Mouse (Mus musculus): Measurements from ENCODE around the gene Ctxn1. TPM values are rescaled to one million over a fixed set of nuclear protein-coding genes. Genes with fewer than 3 reads are reported as not detected.

Gene Ctxn1
- polyA plus RNA-seq, 1 experiment from 2014 or later, result 210 TPM

DNA sequence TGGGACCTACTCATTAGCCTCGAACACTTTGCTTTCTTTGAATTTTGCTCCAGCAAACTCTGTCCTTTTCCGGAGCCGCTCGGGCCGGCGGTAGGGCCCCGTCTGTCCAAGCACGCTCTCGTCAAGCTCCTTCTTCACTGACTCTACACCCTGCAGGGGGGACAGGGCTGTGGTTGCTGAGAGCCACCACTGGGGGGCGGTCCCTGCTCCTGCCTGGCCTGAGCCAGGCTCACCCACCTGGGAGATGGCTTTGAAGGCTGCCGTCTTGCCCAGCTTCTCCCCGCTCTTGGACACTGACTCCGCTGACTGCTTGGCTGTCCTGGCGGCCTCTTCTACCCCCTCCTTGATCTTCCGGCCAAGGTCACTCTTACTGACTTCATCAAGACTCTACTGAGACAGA is 8.6 kb upstream of the Ctxn1 start:
- no peak overlapping the region for H3K27ac ChIP-seq (replicated peaks; ENCODE audit: low read depth, low read length)
- H3K9ac ChIP-seq (replicated peaks; ENCODE audit: low read length), result no peak overlapping the region
- no peaks in the 10 kb centered on the region for H3K4me1 ChIP-seq (ENCODE audit: control insufficient read depth, insufficient read depth, low read length)
- peaks cover 92% of the 10 kb centered on the region for H3K36me3 ChIP-seq (ENCODE audit: control insufficient read depth, insufficient read depth, low read length)
- ATAC-seq (ENCODE audit: low FRiP score, low TSS enrichment), result 0 out of 2 replicates have a peak, but pooled peaks have one; percentile 50
- H3K27me3 ChIP-seq (ENCODE audit: control insufficient read depth, insufficient read depth, low read length), result no peaks in the 10 kb centered on the region
- WGBS, result 76% methylated on average over 15 of the region's 15 CpGs
- H3K4me2 ChIP-seq (ENCODE audit: low read length), result no peak overlapping the region
- H3K4me3 ChIP-seq (replicated peaks; ENCODE audit: low read depth, low read length), result no peak overlapping the region
- peak; percentile 36 for DNase-seq
- H3K9me3 ChIP-seq (ENCODE audit: control insufficient read depth, low read length), result no peaks in the 10 kb centered on the region

GRCm38 (mm10) chr8:4265160-4265914 is 6.3 kb upstream of the Ctxn1 start:
- H3K27ac ChIP-seq (replicated peaks; ENCODE audit: low read depth, low read length), result no peak overlapping the region
- H3K9me3 ChIP-seq (ENCODE audit: control insufficient read depth, low read length), result no peaks in the 10 kb centered on the region
- H3K4me3 ChIP-seq (replicated peaks; ENCODE audit: low read depth, low read length), result no peak overlapping the region
- ATAC-seq (ENCODE audit: low FRiP score, low TSS enrichment) (no peak), DNase-seq (no peak)
- no peaks in the 10 kb centered on the region for H3K4me1 ChIP-seq (ENCODE audit: control insufficient read depth, insufficient read depth, low read length)
- no peaks in the 10 kb centered on the region for H3K27me3 ChIP-seq (ENCODE audit: control insufficient read depth, insufficient read depth, low read length)
- H3K36me3 ChIP-seq (ENCODE audit: control insufficient read depth, insufficient read depth, low read length), result peaks cover 95% of the 10 kb centered on the region
- no peak overlapping the region for H3K4me2 ChIP-seq (ENCODE audit: low read length)
- no peak overlapping the region for H3K9ac ChIP-seq (replicated peaks; ENCODE audit: low read length)
- WGBS, result 94% methylated on average over 15 of the region's 15 CpGs

DNA sequence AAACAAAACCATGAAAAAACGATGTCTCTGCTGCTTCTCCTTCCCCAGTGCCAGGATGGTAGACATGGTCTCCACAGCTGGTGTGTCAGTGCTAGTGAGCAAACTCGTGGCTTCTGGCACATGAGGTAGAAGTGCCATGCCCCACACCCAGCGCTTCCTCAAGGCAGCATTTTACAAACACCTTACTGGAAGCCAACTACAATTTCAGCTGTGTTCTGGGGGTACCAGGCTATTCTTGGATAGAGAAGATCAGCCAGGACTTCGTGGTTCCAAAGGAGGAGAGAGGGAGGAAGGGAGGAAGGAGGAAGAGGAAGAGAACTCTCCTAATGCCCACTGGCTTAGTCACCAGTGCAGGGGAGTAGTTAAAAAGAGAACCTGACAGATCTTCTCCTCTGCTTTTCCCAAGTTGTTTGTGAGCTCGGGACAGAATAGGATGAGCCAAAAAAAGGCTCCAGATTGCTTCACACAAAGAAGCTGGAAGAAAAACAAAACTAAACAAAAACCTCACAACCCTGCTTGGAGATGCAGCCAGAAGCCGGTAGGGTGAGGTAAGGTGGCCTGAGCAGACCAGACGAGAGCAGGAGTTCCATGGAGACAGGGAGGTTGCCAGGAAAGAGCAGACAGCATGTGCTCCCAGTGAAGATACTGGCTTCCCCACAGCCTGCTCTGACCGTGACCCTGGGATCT is 4.2 kb upstream of the Ctxn1 start:
- H3K4me2 ChIP-seq (ENCODE audit: low read length), result no peak overlapping the region
- no peak overlapping the region for H3K27ac ChIP-seq (replicated peaks; ENCODE audit: low read depth, low read length)
- H3K9ac ChIP-seq (replicated peaks; ENCODE audit: low read length), result no peak overlapping the region
- no peaks in the 10 kb centered on the region for H3K9me3 ChIP-seq (ENCODE audit: control insufficient read depth, low read length)
- DNase-seq, result no peak
- H3K36me3 ChIP-seq (ENCODE audit: control insufficient read depth, insufficient read depth, low read length), result peaks cover 84% of the 10 kb centered on the region
- no peak for ATAC-seq (ENCODE audit: low FRiP score, low TSS enrichment)
- no peaks in the 10 kb centered on the region for H3K4me1 ChIP-seq (ENCODE audit: control insufficient read depth, insufficient read depth, low read length)
- no peak overlapping the region for H3K4me3 ChIP-seq (replicated peaks; ENCODE audit: low read depth, low read length)
- WGBS, result 91% methylated on average over 8 of the region's 8 CpGs
- H3K27me3 ChIP-seq (ENCODE audit: control insufficient read depth, insufficient read depth, low read length), result no peaks in the 10 kb centered on the region

DNA sequence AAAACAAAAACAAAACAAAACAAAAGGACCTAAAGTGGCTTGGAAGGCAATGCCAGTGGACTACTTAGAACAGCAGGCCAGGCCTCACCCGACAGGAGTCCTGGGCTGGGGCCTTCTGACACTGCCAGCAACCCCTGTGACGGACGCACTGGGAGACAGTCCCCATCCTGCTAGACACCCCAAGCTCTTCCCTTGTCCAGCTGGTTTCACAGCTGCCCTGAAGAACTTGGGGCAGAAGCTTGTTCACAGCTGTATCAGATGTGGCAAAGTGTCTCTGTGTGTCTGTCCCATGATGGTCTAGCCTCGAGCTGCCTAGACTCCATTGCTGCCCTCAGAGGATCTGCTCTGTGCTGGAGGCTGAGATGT is 714 bp upstream of the Ctxn1 start:
- Histone ChIP-seq H3K36me3 (ENCODE audit: control insufficient read depth, insufficient read depth, low read length) (peaks cover 81% of the 10 kb centered on the region), H3K27me3 (ENCODE audit: control insufficient read depth, insufficient read depth, low read length) (no peaks in the 10 kb centered on the region), H3K9me3 (ENCODE audit: control insufficient read depth, low read length) (no peaks in the 10 kb centered on the region), H3K4me2 (ENCODE audit: low read length) (peak overlapping the region; percentile 81), H3K9ac (replicated peaks; ENCODE audit: low read length) (0 out of 2 replicates have a peak overlapping the region, but pooled peaks have one; percentile 23), H3K4me3 (replicated peaks; ENCODE audit: low read depth, low read length) (no peak overlapping the region; the same call in 1 of the 2 replicates), H3K27ac (replicated peaks; ENCODE audit: low read depth, low read length) (peak overlapping the region; percentile 96), H3K4me1 (ENCODE audit: control insufficient read depth, insufficient read depth, low read length) (peaks cover 16% of the 10 kb centered on the region)
- no peak for DNase-seq
- WGBS, result 88% methylated on average over 4 of the region's 4 CpGs
- no peak for ATAC-seq (ENCODE audit: low FRiP score, low TSS enrichment)

DNA sequence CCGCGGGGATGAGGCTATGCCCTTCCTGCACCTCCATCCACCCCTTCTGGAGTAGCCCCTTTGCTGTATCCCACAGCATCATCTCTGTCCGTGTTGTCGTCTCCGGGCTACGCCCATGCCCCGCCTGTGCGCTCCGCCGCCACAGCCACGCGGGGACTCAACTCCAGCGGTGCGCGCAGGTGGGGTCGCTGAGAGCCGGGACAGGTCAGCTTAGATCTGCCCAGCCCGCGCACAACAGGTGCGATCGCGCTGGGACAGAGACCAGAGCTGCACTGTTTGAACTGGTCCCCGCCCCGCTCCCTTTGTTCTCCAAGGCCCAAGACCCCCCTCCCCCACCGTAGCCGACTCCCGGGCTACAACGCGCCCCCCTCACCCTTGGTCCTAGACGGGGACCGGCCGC is 396 bp downstream of the Ctxn1 start:
- H3K4me1 ChIP-seq (ENCODE audit: control insufficient read depth, insufficient read depth, low read length), result peaks cover 26% of the 10 kb centered on the region
- WGBS, result under 1% methylated on average over 32 of the region's 32 CpGs
- H3K27me3 ChIP-seq (ENCODE audit: control insufficient read depth, insufficient read depth, low read length), result no peaks in the 10 kb centered on the region
- no peaks in the 10 kb centered on the region for H3K9me3 ChIP-seq (ENCODE audit: control insufficient read depth, low read length)
- H3K9ac ChIP-seq (replicated peaks; ENCODE audit: low read length), result peak overlapping the region; percentile 98
- ATAC-seq (ENCODE audit: low FRiP score, low TSS enrichment), result peak; percentile 83
- H3K4me3 ChIP-seq (replicated peaks; ENCODE audit: low read depth, low read length), result peak overlapping the region; percentile 88
- H3K4me2 ChIP-seq (ENCODE audit: low read length), result peak overlapping the region; percentile 81
- peak overlapping the region; percentile 96 for H3K27ac ChIP-seq (replicated peaks; ENCODE audit: low read depth, low read length)
- DNase-seq, result no peak
- H3K36me3 ChIP-seq (ENCODE audit: control insufficient read depth, insufficient read depth, low read length), result peaks cover 76% of the 10 kb centered on the region

DNA sequence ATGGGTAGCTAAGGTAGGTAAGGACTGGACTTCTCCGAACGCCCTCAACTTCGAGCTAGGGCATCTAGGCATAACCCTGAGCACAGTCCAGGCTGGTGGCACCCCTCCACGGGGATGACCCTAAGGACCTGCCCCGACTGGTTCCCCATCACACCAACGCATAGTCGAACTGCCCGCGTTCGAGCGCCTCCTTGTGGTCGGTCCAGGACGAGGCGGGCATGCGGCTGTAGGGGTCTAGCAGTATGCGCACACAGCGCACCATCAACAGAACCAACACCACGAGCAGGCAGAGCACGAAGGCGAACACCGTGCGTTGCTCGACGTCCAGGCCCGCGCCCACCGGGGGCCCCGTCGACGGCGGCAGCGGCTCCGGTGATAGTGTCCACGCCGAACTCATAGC is 841 bp downstream of the Ctxn1 start:
- peak overlapping the region; percentile 81 for H3K4me2 ChIP-seq (ENCODE audit: low read length)
- no peaks in the 10 kb centered on the region for H3K9me3 ChIP-seq (ENCODE audit: control insufficient read depth, low read length)
- peak overlapping the region; percentile 96 for H3K27ac ChIP-seq (replicated peaks; ENCODE audit: low read depth, low read length)
- peak; percentile 75 for ATAC-seq (ENCODE audit: low FRiP score, low TSS enrichment)
- peak overlapping the region; percentile 88 for H3K4me3 ChIP-seq (replicated peaks; ENCODE audit: low read depth, low read length)
- peak overlapping the region; percentile 98 for H3K9ac ChIP-seq (replicated peaks; ENCODE audit: low read length)
- H3K4me1 ChIP-seq (ENCODE audit: control insufficient read depth, insufficient read depth, low read length), result peaks cover 28% of the 10 kb centered on the region
- H3K27me3 ChIP-seq (ENCODE audit: control insufficient read depth, insufficient read depth, low read length), result no peaks in the 10 kb centered on the region
- DNase-seq, result peak; percentile 91
- peaks cover 72% of the 10 kb centered on the region for H3K36me3 ChIP-seq (ENCODE audit: control insufficient read depth, insufficient read depth, low read length)
- WGBS, result 1% methylated on average over 35 of the region's 35 CpGs

GRCm38 (mm10) chr8:4257350-4257749 is 1.7 kb downstream of the Ctxn1 start:
- H3K27me3 ChIP-seq (ENCODE audit: control insufficient read depth, insufficient read depth, low read length), result no peaks in the 10 kb centered on the region
- no peaks in the 10 kb centered on the region for H3K9me3 ChIP-seq (ENCODE audit: control insufficient read depth, low read length)
- H3K4me2 ChIP-seq (ENCODE audit: low read length), result peak overlapping the region; percentile 81
- H3K36me3 ChIP-seq (ENCODE audit: control insufficient read depth, insufficient read depth, low read length), result peaks cover 63% of the 10 kb centered on the region
- H3K9ac ChIP-seq (replicated peaks; ENCODE audit: low read length), result peak overlapping the region; percentile 98
- peak overlapping the region; percentile 88 for H3K4me3 ChIP-seq (replicated peaks; ENCODE audit: low read depth, low read length)
- WGBS, result 57% methylated on average over 4 of the region's 4 CpGs
- DNase-seq, result no peak
- H3K27ac ChIP-seq (replicated peaks; ENCODE audit: low read depth, low read length), result peak overlapping the region; percentile 96
- peaks cover 31% of the 10 kb centered on the region for H3K4me1 ChIP-seq (ENCODE audit: control insufficient read depth, insufficient read depth, low read length)
- ATAC-seq (ENCODE audit: low FRiP score, low TSS enrichment), result no peak

DNA sequence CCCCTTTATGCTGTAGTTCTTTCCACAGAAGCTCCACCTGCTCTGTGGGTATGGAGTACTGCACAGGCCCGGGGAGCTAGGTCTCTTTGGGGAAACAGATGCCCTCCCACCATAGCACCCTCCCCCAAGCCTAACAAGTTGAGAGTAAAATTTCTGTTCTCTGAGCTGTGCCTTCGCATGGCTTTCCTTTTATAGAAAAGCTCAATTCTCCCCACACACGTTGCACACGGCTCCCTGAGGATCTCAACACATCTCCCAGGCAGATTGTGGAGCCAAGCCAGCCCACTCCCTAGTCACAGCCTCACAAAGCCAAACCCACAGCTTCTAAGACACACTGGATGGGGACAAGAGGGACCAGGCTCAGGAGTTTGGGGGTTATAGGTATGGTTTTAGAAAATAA is 2.2 kb downstream of the Ctxn1 start:
- peak overlapping the region; percentile 81 for H3K4me2 ChIP-seq (ENCODE audit: low read length)
- H3K4me3 ChIP-seq (replicated peaks; ENCODE audit: low read depth, low read length), result peak overlapping the region; percentile 88
- peaks cover 32% of the 10 kb centered on the region for H3K4me1 ChIP-seq (ENCODE audit: control insufficient read depth, insufficient read depth, low read length)
- peak overlapping the region; percentile 98 for H3K9ac ChIP-seq (replicated peaks; ENCODE audit: low read length)
- ATAC-seq (ENCODE audit: low FRiP score, low TSS enrichment), result no peak
- DNase-seq, result no peak
- no peaks in the 10 kb centered on the region for H3K9me3 ChIP-seq (ENCODE audit: control insufficient read depth, low read length)
- peak overlapping the region; percentile 96; the same call in 1 of the 2 replicates for H3K27ac ChIP-seq (replicated peaks; ENCODE audit: low read depth, low read length)
- no peaks in the 10 kb centered on the region for H3K27me3 ChIP-seq (ENCODE audit: control insufficient read depth, insufficient read depth, low read length)
- peaks cover 59% of the 10 kb centered on the region for H3K36me3 ChIP-seq (ENCODE audit: control insufficient read depth, insufficient read depth, low read length)
- WGBS, result 56% methylated on average over 4 of the region's 4 CpGs

Measured in midbrain, embryonic 14.5 days (tissue).